In the genomic region with DNA sequence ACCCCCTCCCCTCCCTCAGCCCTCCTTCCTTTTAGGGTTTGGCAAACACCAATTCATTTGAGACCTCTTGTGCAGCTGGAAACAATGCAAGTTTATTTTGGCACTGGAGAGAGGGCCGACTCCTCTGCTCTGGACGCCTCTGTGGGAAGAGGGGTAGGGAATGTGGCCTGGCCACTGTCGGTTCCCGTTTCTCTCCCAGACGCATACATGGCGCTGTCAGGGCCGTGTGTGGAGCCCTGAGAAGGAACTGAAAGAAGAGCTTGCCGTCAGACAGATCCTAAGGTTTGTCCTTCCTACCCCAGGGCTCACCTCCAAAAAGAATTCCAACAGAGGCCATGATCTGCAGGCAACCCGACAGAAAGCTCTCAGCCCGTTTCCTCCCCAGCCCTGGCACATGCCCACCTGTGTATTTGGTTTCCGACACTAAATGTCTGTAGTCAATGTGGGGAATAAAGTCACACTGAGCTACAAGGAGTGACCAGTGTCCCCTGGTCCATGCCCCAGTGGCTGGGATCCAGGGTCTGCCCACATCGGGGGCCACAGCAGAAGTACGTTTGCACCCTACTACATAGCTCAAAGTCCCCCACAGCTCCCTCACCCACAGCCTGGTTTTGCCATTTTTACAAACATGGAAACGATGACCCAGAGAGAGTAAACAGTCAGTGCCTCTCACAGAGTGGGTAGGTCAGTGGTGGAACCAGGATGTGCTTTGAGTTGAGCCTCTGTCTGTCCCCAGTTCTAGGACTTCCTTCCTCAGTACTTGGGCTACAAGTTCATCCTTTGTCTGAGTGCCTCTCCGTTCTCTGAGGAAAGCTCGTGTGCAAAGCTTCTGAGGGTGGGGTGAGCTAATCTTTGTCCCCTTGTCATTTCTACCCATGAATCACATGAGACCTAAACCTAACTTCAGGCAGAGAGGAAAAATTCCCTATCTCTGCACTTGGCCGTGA, we compare ENCODE assay signal across 11 mouse cellular contexts.
DNase-seq lines count a peak whose midpoint lies in the region; TF ChIP-seq lines count a peak whose summit lies in the region.
"Had no signal": no experiment of that assay in that cellular context is flagged by ENCODE, and none has a peak within 500 bp of the region (broad histone marks: within the 10 kb centered on the region; RNA-seq: fewer than 3 reads in every experiment).

No protein-coding gene starts in this region.

- peak overlapping the region; percentile 78 for H3K27ac ChIP-seq in gastrocnemius, adult 2 months

- peak overlapping the region; percentile 41 for H3K4me3 ChIP-seq in gastrocnemius, adult 2 months

- no peak for DNase-seq in gastrocnemius, adult 2 months
- DNase-seq in gastrocnemius, adult 8-10 months (ENCODE audit: low spot score in 2 of 2), result no peak
- DNase-seq in gastrocnemius, postnatal 25 days, result peak; percentile 36
- DNase-seq in kidney, adult 18-20 months, result peak; percentile 23
- peak; percentile 48 for DNase-seq in lung, postnatal 36 days
- DNase-seq in thymus, adult 18-20 months, result no peak
- DNase-seq in spleen, postnatal 14 days (ENCODE audit: low spot score in 2 of 2), result no peak
- no peak for DNase-seq in natural killer cell, adult 2 months (ENCODE audit: low spot score in 2 of 2)
- DNase-seq: B cell, adult 2 months; cerebellum, adult 8-10 months; forebrain, postnatal 0 days had no signal

- intact Hi-C loops in gastrocnemius, adult 2 months (cut with DNase I), result no loop called here

- no peak for TF ChIP-seq CTCF in gastrocnemius, adult 2 months (IDR thresholded peaks at IDR 0.05)

Comparison
In these comparisons a context has a peak if more than half of its experiments do, and no peak if none do; other contexts are left out.
1. DNase-seq: peak in gastrocnemius, postnatal 25 days (single experiment), kidney, adult 18-20 months (single experiment) and lung, postnatal 36 days (single experiment); none in gastrocnemius, adult 2 months (single experiment), gastrocnemius, adult 8-10 months (0 of 2), thymus, adult 18-20 months (0 of 2), spleen, postnatal 14 days (0 of 2) and natural killer cell, adult 2 months (0 of 2).